Mouse (Mus musculus) CD4-positive, CD25-positive, alpha-beta regulatory T cell, adult 4 months (primary cell): ENCODE results near the gene Chchd6. TPM values are rescaled to one million over a fixed set of nuclear protein-coding genes. Genes with fewer than 3 reads are reported as not detected.

Experiments used
- ATAC-seq: one replicate; pipeline ENCODE4 v1.8.0; 2017
- polyA plus RNA-seq, 2 experiments: library from polyadenylated mRNA; unstranded; fragments of 100-300 nt; shearing (Covaris generic); gene quantifications; one replicate each; pipeline ENCODE4 v1.2.1; 2017

Gene Chchd6
- polyA plus RNA-seq, 2 experiments from 2014 or later: 5.1 to 6.7 TPM

GRCm38 (mm10) chr6:89402406-89402805 is 193.0 kb downstream of the Chchd6 start:
- no peak for ATAC-seq

- ATAC-seq: no peak
Measured at GRCm38 (mm10) chr6:89399564-89399963, 195.9 kb downstream of the Chchd6 start.

- ATAC-seq: no peak
Measured at GRCm38 (mm10) chr6:89397919-89398318, 197.5 kb downstream of the Chchd6 start.

- no peak for ATAC-seq
Measured at GRCm38 (mm10) chr6:89393820-89394219, 201.6 kb downstream of the Chchd6 start.

- no peak for ATAC-seq
Measured at GRCm38 (mm10) chr6:89392213-89392612, 203.2 kb downstream of the Chchd6 start.

- ATAC-seq: no peak
Measured at GRCm38 (mm10) chr6:89389771-89390170, 205.7 kb downstream of the Chchd6 start.

- ATAC-seq: no peak
Measured at GRCm38 (mm10) chr6:89386956-89387355, 208.5 kb downstream of the Chchd6 start.

- no peak for ATAC-seq
Measured at GRCm38 (mm10) chr6:89384699-89385098, 210.8 kb downstream of the Chchd6 start.

- ATAC-seq: no peak
Measured at GRCm38 (mm10) chr6:89381851-89382250, 213.6 kb downstream of the Chchd6 start.

- no peak for ATAC-seq
Measured at GRCm38 (mm10) chr6:89381172-89381571, 214.3 kb downstream of the Chchd6 start.

- no peak for ATAC-seq
Measured at GRCm38 (mm10) chr6:89380751-89381150, 214.7 kb downstream of the Chchd6 start.

- ATAC-seq: no peak
Measured at GRCm38 (mm10) chr6:89378264-89378663, 217.2 kb downstream of the Chchd6 start.

GRCm38 (mm10) chr6:89368812-89369211 is 226.6 kb downstream of the Chchd6 start:
- no peak for ATAC-seq

GRCm38 (mm10) chr6:89364342-89364741 is 231.1 kb downstream of the Chchd6 start:
- no peak for ATAC-seq

GRCm38 (mm10) chr6:89363107-89363451 is 232.4 kb downstream of the Chchd6 start:
- no peak for ATAC-seq

- peak; percentile 59 for ATAC-seq
Measured at GRCm38 (mm10) chr6:89362281-89363106, 233.0 kb downstream of the Chchd6 start, which contains the start of gene Plxna1. Plxna1 (minus strand) TSS chr6:89362620.

- peak; percentile 38 for ATAC-seq
Measured at GRCm38 (mm10) chr6:89361418-89362280, 233.8 kb downstream of the Chchd6 start.

- no peak for ATAC-seq
Measured at GRCm38 (mm10) chr6:89360709-89361417, 234.6 kb downstream of the Chchd6 start.

- ATAC-seq: no peak
Measured at GRCm38 (mm10) chr6:89359771-89360708, 235.4 kb downstream of the Chchd6 start.

GRCm38 (mm10) chr6:89359192-89359591 is 236.3 kb downstream of the Chchd6 start:
- no peak for ATAC-seq

- no peak for ATAC-seq
Measured at GRCm38 (mm10) chr6:89355661-89356060, 239.8 kb downstream of the Chchd6 start.

- ATAC-seq: no peak
Measured at GRCm38 (mm10) chr6:89354726-89355125, 240.7 kb downstream of the Chchd6 start.
